Mouse (Mus musculus) cerebellum, postnatal 10 days (tissue): ENCODE measurements around the gene Notum.

Experiments
- DNase-seq, 2 experiments: peaks; one replicate each; pipeline ENCODE4 v3.0.0; 2021; ENCODE audit warnings: mixed read lengths in 2 of 2

Gene Notum

GRCm38 (mm10) chr11:120615606-120616203 is 45.3 kb downstream of the Notum start:
- DNase-seq: peak in 1 of 2 experiments; percentile 17

GRCm38 (mm10) chr11:120615167-120615566 is 45.8 kb downstream of the Notum start:
- DNase-seq: peak in 1 of 2 experiments; percentile 26

GRCm38 (mm10) chr11:120613976-120614375 is 47.0 kb downstream of the Notum start:
- DNase-seq: peak in 1 of 2 experiments; percentile 32

- DNase-seq: peak in 1 of 2 experiments; percentile 27
Measured at GRCm38 (mm10) chr11:120613481-120613972, 47.4 kb downstream of the Notum start.

- peak; percentile 96 to 97 for DNase-seq
Measured at GRCm38 (mm10) chr11:120612763-120613162, 48.2 kb downstream of the Notum start.

- peak in 1 of 2 experiments; percentile 21 for DNase-seq
Measured at GRCm38 (mm10) chr11:120610477-120611046, 50.4 kb downstream of the Notum start.

GRCm38 (mm10) chr11:120609250-120609649 is 51.7 kb downstream of the Notum start:
- DNase-seq: no peak

GRCm38 (mm10) chr11:120608241-120609034 is 52.5 kb downstream of the Notum start, which contains the start of gene Npb:
Gene Npb, plus strand, starts transcription at chr11:120608477.
- peak in 1 of 2 experiments; percentile 30 for DNase-seq

- no peak for DNase-seq
Measured at GRCm38 (mm10) chr11:120606764-120607163, 54.2 kb downstream of the Notum start.

GRCm38 (mm10) chr11:120605667-120606066 is 55.3 kb downstream of the Notum start:
- no peak for DNase-seq
